Mouse (Mus musculus) embryonic facial prominence, embryonic 14.5 days (tissue): ENCODE results near the gene Kirrel. TPM values are rescaled to one million over a fixed set of nuclear protein-coding genes. Genes with fewer than 3 reads are reported as not detected.

Source experiments
- ATAC-seq: fragments of 200-750 bp; cut with Nextera tagmentation; 2 replicates; pipeline ENCODE4 v1.8.0; 2017; ENCODE audit warnings: low read depth, moderate number of reproducible peaks, moderate TSS enrichment
- DNase-seq: peaks from one replicate; pipeline ENCODE4 v3.0.0-alpha.2; 2015; ENCODE audit warnings: low spot score
- H3K27ac ChIP-seq: fragments of 300-500 bp; sonication (generic); replicated peaks from 2 replicates; pipeline ENCODE4 v1.5.1; 2014; ENCODE audit warnings: low read depth, mild to moderate bottlenecking, low read length, moderate library complexity
- H3K27me3 ChIP-seq: fragments of 300-500 bp; sonication (generic); replicated peaks from 2 replicates; pipeline ENCODE4 v1.6.1; 2014; ENCODE audit warnings: low read length; ENCODE audit not compliant: control insufficient read depth, insufficient read depth
- H3K36me3 ChIP-seq: fragments of 300-500 bp; sonication (generic); 2 replicates; pipeline ENCODE4 v1.6.1; 2014; ENCODE audit warnings: low read length, mixed read lengths; ENCODE audit not compliant: control insufficient read depth, insufficient read depth
- H3K4me1 ChIP-seq: fragments of 300-500 bp; sonication (generic); 2 replicates; pipeline ENCODE4 v1.6.1; 2014; ENCODE audit warnings: antibody characterized with exemption, low read length; ENCODE audit not compliant: control insufficient read depth, insufficient read depth
- H3K4me2 ChIP-seq: fragments of 300-500 bp; sonication (generic); 2 replicates; pipeline ENCODE4 v1.6.1; 2014; ENCODE audit warnings: low read depth, mild to moderate bottlenecking, low read length, moderate library complexity, mixed read lengths
- H3K4me3 ChIP-seq: fragments of 300-500 bp; sonication (generic); 2 replicates; pipeline ENCODE4 v1.5.1; 2014; ENCODE audit warnings: low read depth, mild to moderate bottlenecking, low read length
- H3K9ac ChIP-seq: fragments of 300-500 bp; sonication (generic); 2 replicates; pipeline ENCODE4 v1.6.1; 2014; ENCODE audit warnings: low read depth, mild to moderate bottlenecking, low read length, moderate library complexity, mixed read lengths
- H3K9me3 ChIP-seq: fragments of 300-500 bp; sonication (generic); 2 replicates; pipeline ENCODE4 v1.6.1; 2016; ENCODE audit warnings: low read length; ENCODE audit not compliant: control insufficient read depth
- WGBS: fragments of 180-500 bp; shearing (Covaris S2); extraction: QIAGEN DNeasy Blood & Tissue Kit; methylation state at CpG from one replicate; pipeline ENCODE4 v1.1.7; 2014; 5-methylcytosine and 5-hydroxymethylcytosine counted together
- polyA plus RNA-seq: library from polyadenylated mRNA; unstranded; fragments of >200 nt; fragmentation: Nextera tagmentation; extraction: Ambion mirVana; gene quantifications from 2 replicates; pipeline ENCODE4 v1.2.1, GENCODE M21; 2014

Gene Kirrel
- polyA plus RNA-seq, 1 experiment from 2014 or later = 12.8 TPM

DNA sequence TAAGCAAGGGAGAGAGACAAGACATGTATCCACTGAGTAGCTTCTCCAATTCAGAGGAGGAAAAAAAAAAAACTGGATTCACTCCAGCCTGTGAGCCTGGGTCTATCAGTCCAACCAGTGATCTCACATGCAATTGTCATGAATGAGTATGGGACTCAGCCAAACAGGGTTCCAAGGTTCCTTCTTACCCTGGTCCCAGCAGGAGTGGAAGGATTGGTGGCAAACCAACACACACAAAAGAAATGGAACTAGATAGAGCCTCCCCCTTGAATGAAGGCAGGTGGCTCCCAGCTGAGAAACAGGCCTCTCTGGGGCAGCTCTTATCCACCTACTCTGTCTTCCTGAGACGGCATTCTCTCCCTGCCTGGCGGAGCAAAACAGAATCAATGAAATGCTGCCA, 21.5 kb downstream of the Kirrel start:
- H3K27ac ChIP-seq = peak overlapping the region; percentile 98
- peaks cover 90% of the 10 kb centered on the region for H3K4me1 ChIP-seq
- H3K4me2 ChIP-seq = no peak overlapping the region
- H3K36me3 ChIP-seq = 0 out of 2 replicates have a peak, but pooled peaks cover 10% of the 10 kb centered on the region
- 33% methylated on average over 2 of the region's 2 CpGs for WGBS
- ATAC-seq = no peak
- no peaks in the 10 kb centered on the region for H3K9me3 ChIP-seq
- H3K4me3 ChIP-seq = no peak overlapping the region
- H3K9ac ChIP-seq = no peak overlapping the region
- no peaks in the 10 kb centered on the region for H3K27me3 ChIP-seq
- no peak for DNase-seq

DNA sequence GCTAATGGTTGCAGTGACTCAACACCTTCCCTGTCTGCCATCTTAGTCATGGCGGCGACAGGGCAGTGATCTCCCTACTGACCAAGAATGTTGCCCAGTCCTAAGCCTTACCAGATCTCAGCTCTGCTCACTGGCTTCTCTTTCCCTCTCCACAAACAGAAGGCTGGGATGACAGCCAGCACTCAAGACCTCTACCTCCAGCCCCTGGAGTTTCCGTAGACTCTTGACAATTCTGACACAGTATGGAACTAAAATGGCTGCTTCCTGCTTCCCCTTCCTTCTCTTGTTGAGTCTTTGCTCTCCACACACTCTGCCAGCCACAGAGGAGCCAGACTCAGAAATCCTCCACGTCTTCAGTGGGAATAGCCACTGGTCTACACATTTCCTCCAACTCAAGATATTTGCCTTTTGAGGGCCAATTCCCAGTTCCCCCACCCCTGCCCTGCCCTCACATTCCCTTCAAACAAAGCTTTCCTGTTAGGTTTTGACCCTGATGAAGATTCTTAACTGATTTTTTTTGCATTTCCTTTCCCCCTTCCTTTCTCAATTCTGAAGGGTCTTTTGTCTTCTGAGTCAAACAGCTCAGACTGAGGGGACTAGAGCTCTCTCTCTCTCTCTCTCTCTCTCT, 22.3 kb downstream of the Kirrel start:
- Histone ChIP-seq H3K4me1 (peaks cover 84% of the 10 kb centered on the region), H3K36me3 (0 out of 2 replicates have a peak, but pooled peaks cover 10% of the 10 kb centered on the region), H3K4me3 (no peak overlapping the region), H3K27ac (peak overlapping the region; percentile 98), H3K4me2 (no peak overlapping the region), H3K9me3 (no peaks in the 10 kb centered on the region), H3K9ac (no peak overlapping the region), H3K27me3 (no peaks in the 10 kb centered on the region)
- DNase-seq = no peak
- ATAC-seq = no peak
- WGBS = 67% methylated on average over 4 of the region's 4 CpGs

DNA sequence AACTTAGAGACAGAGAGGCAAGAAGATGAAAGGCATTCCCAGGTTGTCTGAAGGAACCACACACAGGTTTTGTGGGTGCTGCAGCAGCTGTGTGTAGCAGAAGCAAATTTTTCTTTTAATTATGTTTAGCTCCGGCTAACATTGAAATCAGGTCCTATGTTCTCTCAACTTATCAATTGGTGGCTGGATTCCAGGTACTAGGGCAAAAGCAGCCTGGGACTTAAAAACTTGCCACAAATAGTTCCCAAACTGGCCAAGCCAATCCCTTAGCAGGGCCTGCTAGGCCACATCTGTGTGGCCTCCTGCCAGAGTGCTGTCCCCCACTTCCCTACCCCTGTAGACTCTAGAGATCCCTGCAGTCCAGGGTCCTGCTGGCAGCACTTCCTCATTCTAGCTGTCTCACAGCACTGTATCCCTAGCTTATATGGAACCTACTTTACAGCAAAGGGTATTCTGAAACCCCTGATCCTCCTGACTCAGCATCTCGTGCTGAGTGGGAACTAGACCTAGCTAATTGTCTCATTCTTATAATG, 23.2 kb downstream of the Kirrel start:
- ATAC-seq (no peak), DNase-seq (no peak)
- Histone ChIP-seq H3K4me2 (peak overlapping the region; percentile 32), H3K27me3 (no peaks in the 10 kb centered on the region), H3K4me1 (peaks cover 76% of the 10 kb centered on the region), H3K4me3 (no peak overlapping the region), H3K9ac (peak overlapping the region; percentile 49), H3K36me3 (peaks cover 14% of the 10 kb centered on the region; the same call in 1 of the 2 replicates), H3K27ac (peak overlapping the region; percentile 98), H3K9me3 (no peaks in the 10 kb centered on the region)
- WGBS = 28% methylated on average over 2 of the region's 2 CpGs

DNA sequence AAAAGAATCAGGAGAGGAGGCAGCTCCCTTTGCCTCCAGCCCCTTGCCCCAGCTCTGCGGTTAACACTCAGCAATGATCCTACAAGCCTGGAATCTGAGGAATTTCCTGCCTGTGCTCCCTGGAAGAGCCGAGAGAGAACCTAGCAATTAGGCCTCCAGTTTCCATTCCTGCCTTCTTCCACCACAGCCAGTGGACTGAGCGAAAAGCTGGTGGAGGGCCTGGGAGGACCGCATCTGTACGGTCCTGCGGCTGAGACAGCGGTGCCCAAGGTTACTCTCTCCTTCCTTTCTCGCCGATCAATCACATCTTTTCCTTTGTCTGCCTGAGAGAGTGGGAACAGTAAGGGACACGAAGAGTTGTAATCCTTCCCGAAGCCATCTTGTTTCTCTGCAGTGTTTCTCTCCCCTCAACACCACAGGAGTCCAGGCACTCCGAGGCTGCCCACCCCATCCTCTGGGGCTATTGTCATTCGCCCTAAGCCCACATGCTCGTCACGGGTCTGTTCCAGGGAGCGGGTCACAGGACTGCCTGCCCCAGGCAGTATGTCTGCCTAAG, 23.8 kb downstream of the Kirrel start:
- DNase-seq = peak; percentile 96
- WGBS = 2% methylated on average over 16 of the region's 16 CpGs
- H3K36me3 ChIP-seq = peaks cover 17% of the 10 kb centered on the region; the same call in 1 of the 2 replicates
- H3K4me1 ChIP-seq = peaks cover 74% of the 10 kb centered on the region
- H3K27me3 ChIP-seq = no peaks in the 10 kb centered on the region
- peak overlapping the region; percentile 32 for H3K4me2 ChIP-seq
- no peaks in the 10 kb centered on the region for H3K9me3 ChIP-seq
- ATAC-seq = peak; percentile 91
- H3K27ac ChIP-seq = peak overlapping the region; percentile 98
- H3K9ac ChIP-seq = peak overlapping the region; percentile 49
- H3K4me3 ChIP-seq = no peak overlapping the region

DNA sequence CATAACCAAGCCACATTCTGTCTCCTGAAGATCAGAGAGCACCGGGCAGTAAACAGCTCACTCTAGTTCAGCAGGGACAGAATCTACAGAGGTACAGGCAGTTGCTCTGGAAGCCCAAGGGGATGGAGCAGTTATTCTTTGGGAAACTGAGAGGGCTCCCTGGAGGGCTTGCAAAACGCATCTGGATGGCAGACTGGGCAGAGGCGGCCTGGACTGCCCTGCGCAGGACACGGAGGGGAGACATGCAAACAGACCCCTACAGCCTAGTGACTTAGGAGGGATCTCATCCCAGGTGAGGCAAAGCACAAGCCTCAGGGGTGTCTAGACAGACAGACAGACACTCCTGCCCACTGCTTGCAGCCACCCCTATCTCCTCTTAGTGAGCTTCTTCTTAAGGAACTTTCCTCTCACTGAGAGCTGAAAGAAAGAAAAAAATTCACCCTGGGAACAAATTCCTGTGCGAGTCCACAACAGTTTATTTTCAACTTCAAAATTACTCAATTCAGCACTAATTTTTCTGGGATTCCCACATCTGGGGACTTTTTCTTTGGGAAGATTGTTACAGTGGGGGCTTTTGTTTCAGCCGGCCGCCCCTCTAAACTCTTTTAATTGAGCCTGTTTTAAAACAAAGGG, 24.4 kb downstream of the Kirrel start:
- H3K9me3 ChIP-seq = no peaks in the 10 kb centered on the region
- H3K4me2 ChIP-seq = peak overlapping the region; percentile 32
- DNase-seq (peak; percentile 48), ATAC-seq (peak; percentile 23; the same call in 1 of the 2 replicates)
- no peaks in the 10 kb centered on the region for H3K27me3 ChIP-seq
- H3K27ac ChIP-seq = peak overlapping the region; percentile 98
- WGBS = 8% methylated on average over 8 of the region's 8 CpGs
- peak overlapping the region; percentile 60 for H3K9ac ChIP-seq
- H3K4me3 ChIP-seq = no peak overlapping the region
- H3K36me3 ChIP-seq = peaks cover 16% of the 10 kb centered on the region; the same call in 1 of the 2 replicates
- H3K4me1 ChIP-seq = peaks cover 71% of the 10 kb centered on the region

DNA sequence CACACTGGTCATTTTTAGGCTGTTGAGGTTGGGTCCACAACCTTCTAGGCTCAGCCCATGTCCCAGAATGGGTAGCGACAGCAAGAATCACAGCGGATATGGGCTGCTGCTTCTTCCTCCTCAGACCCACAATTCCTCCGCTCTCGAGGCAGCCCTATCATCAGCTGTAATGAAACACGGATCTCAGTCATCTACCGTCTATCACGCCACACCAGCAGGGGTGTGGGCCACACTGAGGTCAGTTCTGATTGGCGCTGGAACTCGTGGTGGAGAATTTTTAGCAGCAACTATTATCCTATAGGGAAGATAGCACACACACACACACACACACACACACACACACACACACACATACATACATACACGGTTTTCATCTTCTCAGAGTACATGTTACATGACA, 25.1 kb downstream of the Kirrel start:
- no peak overlapping the region for H3K4me3 ChIP-seq
- DNase-seq (peak; percentile 67), ATAC-seq (peak; percentile 15; the same call in 1 of the 2 replicates)
- no peaks in the 10 kb centered on the region for H3K9me3 ChIP-seq
- H3K4me2 ChIP-seq = no peak overlapping the region
- H3K9ac ChIP-seq = no peak overlapping the region
- 46% methylated on average over 10 of the region's 10 CpGs for WGBS
- no peaks in the 10 kb centered on the region for H3K27me3 ChIP-seq
- H3K27ac ChIP-seq = peak overlapping the region; percentile 98
- peaks cover 71% of the 10 kb centered on the region for H3K4me1 ChIP-seq
- H3K36me3 ChIP-seq = peaks cover 15% of the 10 kb centered on the region; the same call in 1 of the 2 replicates

DNA sequence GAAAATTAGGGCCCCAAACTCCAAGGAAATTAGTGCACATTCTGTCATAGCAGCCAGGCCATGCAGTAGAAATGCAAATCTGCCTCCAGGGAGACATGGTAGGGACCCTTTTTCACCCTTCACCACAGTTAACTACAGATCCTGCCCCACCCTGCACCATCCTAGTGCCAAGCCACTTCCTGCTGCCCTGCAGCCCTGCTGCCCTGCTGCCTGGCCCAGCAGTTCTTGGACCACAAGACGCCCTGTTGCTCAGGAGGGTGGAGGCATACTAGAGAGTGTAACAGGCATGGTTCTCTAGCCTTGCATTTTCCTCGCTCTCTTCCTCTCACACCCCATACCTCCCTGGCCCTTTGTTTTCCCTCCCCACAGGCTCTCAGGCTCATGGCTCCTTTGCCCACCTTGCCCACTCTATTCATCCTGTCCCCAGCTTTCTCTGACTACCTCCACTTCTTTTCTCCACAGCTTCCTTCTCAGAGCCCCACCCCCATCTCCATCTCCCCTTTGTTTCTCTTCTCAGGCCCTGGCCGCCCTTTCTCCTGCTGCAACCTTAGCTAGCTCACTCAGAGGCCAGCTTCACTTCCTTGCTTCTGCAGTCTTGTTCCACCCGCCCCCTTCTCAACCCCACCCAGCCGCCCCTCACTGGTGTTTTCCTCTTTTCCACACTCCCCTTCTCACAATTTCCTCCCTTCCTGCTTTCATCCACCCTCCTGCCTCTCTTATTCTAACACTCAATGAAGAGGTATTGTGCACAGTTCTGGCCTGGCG, 29.9 kb downstream of the Kirrel start:
- ATAC-seq (0 out of 2 replicates have a peak, but pooled peaks have one; percentile 16), DNase-seq (peak; percentile 24)
- Histone ChIP-seq H3K27ac (peak overlapping the region; percentile 61), H3K9ac (0 out of 2 replicates have a peak overlapping the region, but pooled peaks have one; percentile 26), H3K4me2 (0 out of 2 replicates have a peak overlapping the region, but pooled peaks have one; percentile 3), H3K36me3 (peaks cover 24% of the 10 kb centered on the region), H3K4me3 (no peak overlapping the region), H3K9me3 (no peaks in the 10 kb centered on the region), H3K27me3 (no peaks in the 10 kb centered on the region), H3K4me1 (peaks cover 32% of the 10 kb centered on the region)
- 54% methylated on average over 6 of the region's 6 CpGs for WGBS

DNA sequence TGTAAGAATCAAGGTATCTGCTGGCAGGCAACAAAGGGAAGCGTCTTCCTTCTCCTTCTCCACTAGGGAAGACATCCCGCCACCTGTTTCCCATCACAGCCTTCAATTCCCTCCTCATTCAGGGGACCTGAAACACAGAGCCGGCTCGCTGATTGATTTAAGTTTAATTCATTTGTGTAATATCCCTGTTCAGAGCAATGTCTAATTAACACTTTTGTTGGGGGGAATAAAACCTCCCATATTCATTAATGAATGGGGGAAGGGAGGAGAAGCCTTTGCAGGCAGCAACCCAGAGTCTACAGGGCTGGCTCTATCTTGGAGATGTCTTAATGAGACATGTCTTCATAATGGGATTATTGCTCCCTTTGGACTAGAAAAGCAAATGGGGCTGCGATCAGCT, 34.3 kb downstream of the Kirrel start:
- DNase-seq (no peak), ATAC-seq (no peak)
- Histone ChIP-seq H3K9me3 (no peaks in the 10 kb centered on the region), H3K27me3 (no peaks in the 10 kb centered on the region), H3K4me3 (no peak overlapping the region), H3K27ac (no peak overlapping the region), H3K4me1 (peaks cover 12% of the 10 kb centered on the region), H3K9ac (no peak overlapping the region), H3K4me2 (no peak overlapping the region), H3K36me3 (peaks cover 45% of the 10 kb centered on the region)
- 67% methylated on average over 5 of the region's 5 CpGs for WGBS
